Mouse (Mus musculus): ENCODE data around the gene Zdhhc22. TPM values are rescaled to one million over a fixed set of nuclear protein-coding genes. Genes with fewer than 3 reads are reported as not detected.

Gene Zdhhc22
- polyA plus RNA-seq, 1 experiment from 2014 or later = not detected

DNA sequence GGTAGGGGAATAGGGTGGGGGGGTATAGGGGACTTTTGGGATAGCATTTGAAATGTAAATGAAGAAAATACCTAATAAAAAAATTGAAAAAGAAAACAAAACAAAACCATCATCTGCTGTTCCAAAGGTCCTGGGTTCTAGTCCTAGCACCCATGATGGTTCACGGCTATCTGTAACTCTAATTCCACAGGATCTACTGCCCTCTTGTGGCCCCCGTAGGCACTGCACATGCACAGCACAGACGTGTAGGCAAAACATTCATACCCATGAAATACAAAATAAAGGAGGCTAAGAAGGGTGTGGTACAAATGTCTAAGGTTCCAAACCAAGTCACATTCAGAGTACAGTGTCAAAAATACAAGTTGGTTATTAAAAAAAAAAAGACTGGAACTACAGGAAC is 26.8 kb upstream of the Zdhhc22 start:
- no peaks in the 10 kb centered on the region for H3K36me3 ChIP-seq (replicated peaks)
- DNase-seq (ENCODE audit: extremely low spot score, low spot score) = no peak
- no peak overlapping the region for H3K27ac ChIP-seq
- H3K9me3 ChIP-seq = no peaks in the 10 kb centered on the region
- WGBS = 40% methylated on average over 3 of the region's 3 CpGs
- no peaks in the 10 kb centered on the region for H3K27me3 ChIP-seq (ENCODE audit: poor library complexity, severe bottlenecking)
- no peak overlapping the region for H3K4me3 ChIP-seq
- no peaks in the 10 kb centered on the region for H3K4me1 ChIP-seq

DNA sequence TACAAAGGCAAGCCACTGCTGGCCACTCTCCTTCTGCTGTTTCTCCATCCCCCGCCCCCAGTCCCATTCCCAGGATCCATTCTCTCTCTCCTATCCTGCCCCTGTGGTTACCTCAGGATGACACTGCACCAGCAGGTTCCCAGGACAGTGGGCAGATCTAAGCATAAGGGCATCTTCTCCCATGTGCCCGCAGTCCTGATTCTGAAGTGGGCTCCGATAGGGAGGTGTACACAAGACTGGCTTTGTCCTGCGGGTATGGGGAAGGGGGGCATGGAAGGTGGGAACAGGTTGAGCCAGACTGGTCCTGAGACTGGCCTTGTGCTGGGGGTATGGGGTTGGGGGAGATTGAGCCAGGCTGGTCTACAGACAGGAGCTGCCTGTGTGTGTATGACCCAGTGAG is 14.4 kb upstream of the Zdhhc22 start:
- peaks cover 19% of the 10 kb centered on the region for H3K4me1 ChIP-seq
- H3K27me3 ChIP-seq (ENCODE audit: poor library complexity, severe bottlenecking) = no peaks in the 10 kb centered on the region
- DNase-seq (ENCODE audit: extremely low spot score, low spot score) = no peak
- H3K36me3 ChIP-seq (replicated peaks) = no peaks in the 10 kb centered on the region
- H3K9me3 ChIP-seq = no peaks in the 10 kb centered on the region
- WGBS = 79% methylated on average over 4 of the region's 4 CpGs
- no peak overlapping the region for H3K4me3 ChIP-seq
- no peak overlapping the region for H3K27ac ChIP-seq

DNA sequence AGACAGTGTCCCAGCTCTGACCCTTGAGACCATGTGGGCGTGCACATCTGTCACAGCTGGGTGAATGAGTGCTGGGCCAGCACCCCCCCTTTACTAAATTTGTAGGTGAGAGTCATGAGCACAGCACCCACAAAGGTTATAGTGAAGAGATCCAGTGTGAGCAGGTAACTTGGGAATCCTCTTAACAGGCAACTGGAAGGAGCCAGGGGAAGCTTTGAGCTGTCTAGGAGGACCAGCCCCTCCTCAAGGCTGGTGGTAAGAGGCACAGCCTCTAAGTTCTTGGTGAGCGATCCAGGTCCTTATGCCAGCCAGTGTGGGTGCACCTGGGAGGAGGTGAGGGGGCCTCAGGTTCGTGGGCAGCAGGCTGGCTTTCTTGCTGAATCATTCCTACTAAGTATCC is 13.4 kb upstream of the Zdhhc22 start:
- WGBS = 66% methylated on average over 3 of the region's 3 CpGs
- no peak for DNase-seq (ENCODE audit: extremely low spot score, low spot score)
- peaks cover 19% of the 10 kb centered on the region for H3K4me1 ChIP-seq
- H3K9me3 ChIP-seq = no peaks in the 10 kb centered on the region
- no peaks in the 10 kb centered on the region for H3K36me3 ChIP-seq (replicated peaks)
- no peak overlapping the region for H3K27ac ChIP-seq
- H3K4me3 ChIP-seq = no peak overlapping the region
- H3K27me3 ChIP-seq (ENCODE audit: poor library complexity, severe bottlenecking) = no peaks in the 10 kb centered on the region

DNA sequence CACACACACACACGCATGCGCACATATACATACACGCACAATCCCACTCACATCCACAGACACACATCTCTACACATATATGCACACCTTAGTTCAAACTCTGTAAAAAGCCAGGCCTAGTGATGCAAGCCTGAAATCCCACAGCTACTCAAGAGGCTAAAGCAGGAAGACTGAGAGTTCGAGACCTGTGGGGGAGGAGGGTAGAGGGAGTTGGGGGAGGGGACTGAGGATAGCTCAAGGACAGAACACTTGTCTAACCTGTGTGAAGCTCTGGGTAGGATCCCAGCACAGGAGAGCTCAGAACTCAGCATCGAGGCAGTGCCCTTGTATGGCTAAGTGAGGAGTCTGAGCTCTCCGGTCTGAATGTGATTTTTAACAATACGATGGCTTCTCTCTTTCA is 12.6 kb upstream of the Zdhhc22 start:
- Histone ChIP-seq H3K9me3 (no peaks in the 10 kb centered on the region), H3K27me3 (ENCODE audit: poor library complexity, severe bottlenecking) (no peaks in the 10 kb centered on the region), H3K36me3 (replicated peaks) (no peaks in the 10 kb centered on the region), H3K4me3 (no peak overlapping the region), H3K27ac (no peak overlapping the region), H3K4me1 (peaks cover 19% of the 10 kb centered on the region)
- DNase-seq (ENCODE audit: extremely low spot score, low spot score) = no peak
- 75% methylated on average over 7 of the region's 7 CpGs for WGBS

DNA sequence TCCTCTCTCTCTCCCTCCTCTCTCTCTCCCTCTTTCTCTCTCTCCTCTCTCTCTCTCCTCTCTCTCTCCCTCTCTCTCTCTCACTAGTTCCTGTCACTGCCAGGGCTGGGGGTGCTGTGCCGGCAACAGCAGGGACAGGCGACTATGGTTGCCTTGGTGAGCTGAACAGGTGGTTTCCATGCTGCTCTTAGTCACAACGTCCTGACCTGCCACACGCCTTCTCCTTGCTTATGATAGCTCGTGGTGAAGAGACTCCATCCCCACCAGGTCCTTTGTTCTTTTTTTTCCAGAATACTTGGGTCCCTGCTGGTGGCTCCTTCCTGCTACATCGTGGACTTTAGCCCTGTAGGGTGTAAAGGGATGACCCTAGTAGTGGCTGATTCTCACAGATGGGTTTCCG is 12.0 kb upstream of the Zdhhc22 start:
- Histone ChIP-seq H3K9me3 (no peaks in the 10 kb centered on the region), H3K4me1 (peaks cover 19% of the 10 kb centered on the region), H3K27me3 (ENCODE audit: poor library complexity, severe bottlenecking) (no peaks in the 10 kb centered on the region), H3K27ac (no peak overlapping the region), H3K4me3 (no peak overlapping the region), H3K36me3 (replicated peaks) (no peaks in the 10 kb centered on the region)
- 70% methylated on average over 7 of the region's 7 CpGs for WGBS
- no peak for DNase-seq (ENCODE audit: extremely low spot score, low spot score)

DNA sequence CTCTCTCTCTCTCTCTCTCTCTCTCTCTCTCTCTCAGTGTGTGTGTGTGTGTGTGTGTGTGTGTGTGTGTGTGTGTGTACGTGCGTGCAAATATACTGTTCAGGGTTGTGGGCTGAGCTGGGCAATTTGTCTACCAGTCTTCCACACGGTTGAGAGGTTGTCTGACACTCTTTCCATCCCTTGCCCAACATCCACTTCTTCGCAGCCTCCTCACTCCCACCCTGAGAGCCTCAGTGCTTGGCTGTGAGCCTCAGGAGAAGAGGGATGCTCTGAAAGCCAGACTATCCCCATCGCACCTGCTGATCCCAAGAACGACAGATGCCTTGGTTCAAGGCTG is 10.6 kb upstream of the Zdhhc22 start:
- H3K4me1 ChIP-seq = peaks cover 19% of the 10 kb centered on the region
- no peaks in the 10 kb centered on the region for H3K36me3 ChIP-seq (replicated peaks)
- no peak overlapping the region for H3K4me3 ChIP-seq
- WGBS = 54% methylated on average over 6 of the region's 6 CpGs
- no peak overlapping the region for H3K27ac ChIP-seq
- no peak for DNase-seq (ENCODE audit: extremely low spot score, low spot score)
- H3K9me3 ChIP-seq = no peaks in the 10 kb centered on the region
- no peaks in the 10 kb centered on the region for H3K27me3 ChIP-seq (ENCODE audit: poor library complexity, severe bottlenecking)

DNA sequence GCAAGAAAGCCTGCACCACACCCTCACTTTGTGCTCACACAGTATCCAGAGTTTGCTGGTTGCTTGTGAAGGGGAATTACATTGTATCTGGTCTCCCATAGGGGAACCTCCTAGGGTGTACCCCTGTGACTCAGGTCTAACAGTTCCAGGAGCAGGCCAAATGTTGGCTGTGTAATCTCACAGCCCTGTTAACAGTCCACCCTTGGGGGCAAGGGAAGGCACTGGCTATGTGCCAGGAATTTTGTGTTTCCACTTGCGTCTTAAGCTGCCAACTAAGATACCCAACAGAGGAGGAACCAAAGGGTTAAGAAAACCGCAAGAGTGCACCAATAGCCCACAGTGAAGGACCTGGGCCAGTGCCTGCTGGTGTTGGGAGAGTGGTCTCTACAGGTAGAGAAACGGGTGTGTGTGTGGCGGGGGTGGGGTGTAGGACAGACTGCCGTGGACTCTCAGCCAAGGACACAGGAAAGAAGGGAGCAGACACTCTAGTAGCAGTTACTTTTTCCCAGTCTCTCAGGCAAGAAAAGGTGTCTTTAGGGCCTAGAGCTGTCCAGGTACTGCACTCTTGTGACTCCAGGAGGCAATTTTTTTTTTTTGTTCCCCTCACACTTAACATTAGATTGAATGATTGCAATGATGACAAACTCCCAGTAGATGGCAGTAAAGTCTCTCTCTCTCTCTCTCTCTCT is 10.1 kb upstream of the Zdhhc22 start:
- 66% methylated on average over 5 of the region's 5 CpGs for WGBS
- Histone ChIP-seq H3K4me3 (no peak overlapping the region), H3K4me1 (peaks cover 15% of the 10 kb centered on the region), H3K27me3 (ENCODE audit: poor library complexity, severe bottlenecking) (no peaks in the 10 kb centered on the region), H3K27ac (no peak overlapping the region), H3K9me3 (no peaks in the 10 kb centered on the region), H3K36me3 (replicated peaks) (no peaks in the 10 kb centered on the region)
- DNase-seq (ENCODE audit: extremely low spot score, low spot score) = no peak

DNA sequence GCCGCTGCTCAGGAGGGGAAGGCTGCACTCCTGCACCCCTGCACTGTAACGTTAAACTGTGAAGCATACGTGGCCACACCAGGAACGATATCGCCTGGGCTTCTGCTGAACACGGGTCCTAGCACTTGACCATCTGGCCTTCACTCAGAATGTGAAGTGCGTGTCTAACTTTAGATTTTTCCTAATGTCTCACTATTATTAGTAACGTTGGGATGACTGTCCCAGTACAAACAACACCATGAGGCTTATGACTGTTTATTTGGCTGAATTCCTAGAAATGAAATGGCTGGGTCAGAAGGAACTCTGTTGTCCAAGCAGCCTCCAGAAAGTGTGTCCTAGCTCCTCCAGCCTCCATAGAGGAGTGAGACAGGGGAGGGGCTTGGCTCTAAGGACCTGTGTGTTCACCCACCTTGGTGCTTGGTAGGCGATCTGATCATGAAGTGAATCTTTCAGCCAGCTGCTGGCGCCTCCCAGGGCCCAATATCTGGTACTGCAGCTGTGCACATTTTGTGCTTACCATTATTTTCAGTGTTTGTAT is 9.1 kb upstream of the Zdhhc22 start:
- H3K9me3 ChIP-seq = no peaks in the 10 kb centered on the region
- 74% methylated on average over 10 of the region's 10 CpGs for WGBS
- H3K36me3 ChIP-seq (replicated peaks) = no peaks in the 10 kb centered on the region
- DNase-seq (ENCODE audit: extremely low spot score, low spot score) = no peak
- peaks cover 15% of the 10 kb centered on the region for H3K4me1 ChIP-seq
- no peak overlapping the region for H3K4me3 ChIP-seq
- no peak overlapping the region for H3K27ac ChIP-seq
- H3K27me3 ChIP-seq (ENCODE audit: poor library complexity, severe bottlenecking) = no peaks in the 10 kb centered on the region

DNA sequence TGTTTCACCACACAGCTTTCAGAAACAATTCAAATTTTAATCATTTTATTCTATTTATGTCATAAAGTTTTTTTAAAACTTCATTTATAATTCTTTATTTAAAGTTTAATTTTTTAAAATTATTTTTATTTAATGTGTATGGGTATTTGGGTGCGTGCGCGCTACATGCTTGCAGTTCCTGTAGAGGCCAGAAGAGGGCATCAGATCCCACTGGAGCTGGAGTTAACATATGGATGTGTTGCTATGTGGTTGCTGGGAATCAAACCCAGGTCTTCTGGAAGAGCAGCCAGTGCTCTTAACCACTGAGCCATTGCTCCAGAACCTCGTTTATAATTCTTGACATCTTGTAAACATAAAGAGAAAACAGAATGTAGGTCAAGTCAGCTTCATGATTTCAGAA is 8.5 kb upstream of the Zdhhc22 start:
- Histone ChIP-seq H3K4me3 (no peak overlapping the region), H3K27me3 (ENCODE audit: poor library complexity, severe bottlenecking) (no peaks in the 10 kb centered on the region), H3K9me3 (no peaks in the 10 kb centered on the region), H3K4me1 (peaks cover 17% of the 10 kb centered on the region), H3K36me3 (replicated peaks) (no peaks in the 10 kb centered on the region), H3K27ac (no peak overlapping the region)
- no peak for DNase-seq (ENCODE audit: extremely low spot score, low spot score)
- WGBS = 93% methylated on average over 4 of the region's 4 CpGs

DNA sequence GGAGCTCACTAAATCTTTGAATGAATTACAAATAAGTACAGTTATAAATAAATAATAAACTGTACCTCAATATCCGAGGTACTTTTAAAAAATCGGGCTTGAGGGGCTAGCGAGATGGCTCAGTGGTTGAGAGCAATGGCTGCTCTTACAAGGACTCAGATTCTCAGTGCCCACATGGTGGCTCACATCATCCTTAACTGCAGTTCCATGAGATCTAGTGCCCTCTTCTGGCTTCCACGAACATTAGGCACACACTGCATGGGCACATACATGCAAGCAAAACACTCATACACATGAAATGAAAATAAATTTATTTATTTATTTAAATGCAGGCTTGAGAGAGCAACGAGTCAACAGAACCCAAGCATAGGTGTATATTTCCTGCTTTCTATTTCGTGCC is 5.7 kb upstream of the Zdhhc22 start:
- Histone ChIP-seq H3K9me3 (no peaks in the 10 kb centered on the region), H3K4me3 (no peak overlapping the region), H3K27me3 (ENCODE audit: poor library complexity, severe bottlenecking) (peaks cover 28% of the 10 kb centered on the region), H3K4me1 (peaks cover 30% of the 10 kb centered on the region), H3K27ac (no peak overlapping the region), H3K36me3 (replicated peaks) (no peaks in the 10 kb centered on the region)
- 78% methylated on average over 6 of the region's 6 CpGs for WGBS
- no peak for DNase-seq (ENCODE audit: extremely low spot score, low spot score)

DNA sequence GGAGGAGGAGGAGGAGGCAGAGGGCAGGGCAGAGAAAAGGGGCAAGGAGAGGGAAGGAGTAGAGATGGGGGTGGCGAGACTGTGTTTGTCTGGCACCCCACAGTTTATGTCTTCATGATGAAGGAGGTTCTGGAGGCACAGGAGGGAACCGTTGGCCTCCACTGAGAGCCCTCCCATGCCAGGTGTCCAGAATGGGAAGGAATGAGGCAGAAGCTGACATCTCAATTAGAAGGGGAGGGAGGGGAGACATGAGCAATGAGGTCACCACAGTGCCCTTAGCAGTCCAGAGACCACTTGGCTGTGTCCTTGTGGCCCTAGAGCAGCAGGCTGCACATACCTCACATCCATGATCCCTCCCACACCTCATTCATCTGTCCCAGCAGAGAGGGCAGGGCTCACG is 4.5 kb upstream of the Zdhhc22 start:
- H3K4me1 ChIP-seq = peaks cover 34% of the 10 kb centered on the region
- peaks cover 39% of the 10 kb centered on the region for H3K27me3 ChIP-seq (ENCODE audit: poor library complexity, severe bottlenecking)
- 69% methylated on average over 3 of the region's 3 CpGs for WGBS
- H3K27ac ChIP-seq = no peak overlapping the region
- H3K4me3 ChIP-seq = no peak overlapping the region
- H3K36me3 ChIP-seq (replicated peaks) = no peaks in the 10 kb centered on the region
- no peaks in the 10 kb centered on the region for H3K9me3 ChIP-seq
- DNase-seq (ENCODE audit: extremely low spot score, low spot score) = no peak

DNA sequence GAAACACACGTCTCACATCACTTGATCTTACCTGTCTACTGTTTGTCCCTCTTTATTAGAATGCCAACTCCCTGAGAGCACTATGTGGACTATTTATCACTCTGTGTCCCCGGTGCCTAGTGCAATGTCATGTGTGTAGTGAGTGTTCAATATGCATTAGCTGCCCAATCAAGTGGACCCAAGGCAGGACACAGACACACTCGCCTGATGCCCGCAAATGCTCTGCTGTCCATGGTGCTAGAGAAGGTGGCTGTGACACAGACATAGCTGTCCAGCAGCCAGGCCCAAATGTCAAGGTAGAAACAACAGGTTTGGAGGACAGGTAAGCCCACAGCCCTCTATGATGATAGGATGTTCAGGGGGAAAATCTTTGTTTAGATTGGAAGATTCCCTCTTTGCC is 3.9 kb upstream of the Zdhhc22 start:
- no peak overlapping the region for H3K4me3 ChIP-seq
- 39% methylated on average over 4 of the region's 4 CpGs for WGBS
- H3K4me1 ChIP-seq = peaks cover 39% of the 10 kb centered on the region
- no peaks in the 10 kb centered on the region for H3K36me3 ChIP-seq (replicated peaks)
- H3K9me3 ChIP-seq = no peaks in the 10 kb centered on the region
- DNase-seq (ENCODE audit: extremely low spot score, low spot score) = no peak
- H3K27me3 ChIP-seq (ENCODE audit: poor library complexity, severe bottlenecking) = peaks cover 45% of the 10 kb centered on the region
- H3K27ac ChIP-seq = no peak overlapping the region

DNA sequence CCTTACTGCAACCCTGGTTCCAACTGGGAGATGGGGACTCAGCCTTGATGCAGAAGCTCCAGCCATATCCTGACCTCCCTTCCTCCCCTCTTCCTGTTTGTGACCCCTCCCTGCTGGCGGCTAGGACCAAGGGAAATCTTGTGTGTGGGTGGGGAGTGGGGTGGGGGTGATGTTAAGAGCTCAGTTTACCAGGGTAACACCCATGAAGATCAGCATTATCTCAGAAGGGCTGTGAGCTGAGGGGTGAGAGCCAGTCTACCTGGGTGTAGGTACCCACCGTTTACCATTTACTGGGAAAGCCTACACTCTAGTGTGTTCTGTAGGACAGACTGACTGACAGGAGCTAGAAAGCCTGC is 503 bp upstream of the Zdhhc22 start:
- DNase-seq (ENCODE audit: extremely low spot score, low spot score) = no peak
- no peak overlapping the region for H3K27ac ChIP-seq
- H3K4me3 ChIP-seq = peak overlapping the region; percentile 60

DNA sequence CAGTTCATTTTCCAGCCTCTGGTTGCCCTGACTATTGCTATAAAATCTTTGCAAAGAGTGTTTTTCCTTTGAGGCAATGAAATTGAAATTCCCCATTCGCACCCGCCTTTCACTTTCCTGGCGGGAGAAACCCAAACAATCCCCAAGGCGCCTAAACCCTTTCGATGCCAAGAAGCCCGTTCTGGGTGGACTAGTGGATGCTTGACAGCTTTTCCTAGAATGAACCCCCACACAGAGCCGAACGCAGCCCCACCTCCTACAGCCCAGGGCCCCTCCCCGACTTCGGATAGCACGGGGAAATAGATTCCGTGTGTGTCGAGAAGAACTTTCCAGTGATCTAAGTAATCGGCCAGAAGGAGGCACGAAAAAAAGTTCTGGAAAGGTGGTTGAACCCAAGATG is 852 bp downstream of the Zdhhc22 start:
- 6% methylated on average over 15 of the region's 15 CpGs for WGBS
- no peaks in the 10 kb centered on the region for H3K9me3 ChIP-seq
- peaks cover 93% of the 10 kb centered on the region for H3K27me3 ChIP-seq (ENCODE audit: poor library complexity, severe bottlenecking)
- H3K4me1 ChIP-seq = peaks cover 32% of the 10 kb centered on the region
- H3K36me3 ChIP-seq (replicated peaks) = no peaks in the 10 kb centered on the region
- no peak overlapping the region for H3K27ac ChIP-seq
- no peak for DNase-seq (ENCODE audit: extremely low spot score, low spot score)
- H3K4me3 ChIP-seq = peak overlapping the region; percentile 60; the same call in 1 of the 2 replicates

More for the DNA sequence above, 503 bp upstream of the Zdhhc22 start:
- H3K4me1 ChIP-seq = peaks cover 39% of the 10 kb centered on the region
- H3K9me3 ChIP-seq = no peaks in the 10 kb centered on the region
- peaks cover 80% of the 10 kb centered on the region for H3K27me3 ChIP-seq (ENCODE audit: poor library complexity, severe bottlenecking)
- 41% methylated on average over 2 of the region's 2 CpGs for WGBS
- no peaks in the 10 kb centered on the region for H3K36me3 ChIP-seq (replicated peaks)

All from forebrain, embryonic 10.5 days (tissue).